Mouse (Mus musculus) bone marrow macrophage, adult 2 months (primary cell): ENCODE results near the gene Zfp408. TPM values are rescaled to one million over a fixed set of nuclear protein-coding genes. Genes with fewer than 3 reads are reported as not detected.

Experiments used
- H3K27ac ChIP-seq: 2 replicates; pipeline ENCODE4 v1.5.1; 2012; ENCODE audit warnings: low read depth, low read length; ENCODE audit not compliant: insufficient read depth
- H3K4me1 ChIP-seq: 2 replicates; pipeline ENCODE4 v1.6.1; 2012; ENCODE audit warnings: low read length; ENCODE audit not compliant: control insufficient read depth, insufficient read depth
- H3K4me3 ChIP-seq: 2 replicates; pipeline ENCODE4 v1.5.1; 2012; ENCODE audit warnings: mild to moderate bottlenecking, low read length, moderate library complexity; ENCODE audit not compliant: insufficient read depth
- CTCF ChIP-seq: IDR thresholded peaks from 2 replicates; pipeline ENCODE4 v1.5.1; 2012; ENCODE audit warnings: low read depth, mild to moderate bottlenecking, low read length, moderate library complexity
- POLR2A ChIP-seq: IDR thresholded peaks from 2 replicates; pipeline ENCODE4 v1.6.1; 2012; ENCODE audit warnings: mild to moderate bottlenecking, low read depth, low read length, borderline replicate concordance
- polyA plus RNA-seq: library from polyadenylated mRNA; stranded (reverse); fragments of >200 nt; gene quantifications from 2 replicates; pipeline ENCODE4 v1.2.4, GENCODE M21; 2012; ENCODE audit not compliant: missing spikeins, insufficient read depth, insufficient read length

The Zfp408 gene
- polyA plus RNA-seq, 1 experiment = 12.5 TPM

DNA sequence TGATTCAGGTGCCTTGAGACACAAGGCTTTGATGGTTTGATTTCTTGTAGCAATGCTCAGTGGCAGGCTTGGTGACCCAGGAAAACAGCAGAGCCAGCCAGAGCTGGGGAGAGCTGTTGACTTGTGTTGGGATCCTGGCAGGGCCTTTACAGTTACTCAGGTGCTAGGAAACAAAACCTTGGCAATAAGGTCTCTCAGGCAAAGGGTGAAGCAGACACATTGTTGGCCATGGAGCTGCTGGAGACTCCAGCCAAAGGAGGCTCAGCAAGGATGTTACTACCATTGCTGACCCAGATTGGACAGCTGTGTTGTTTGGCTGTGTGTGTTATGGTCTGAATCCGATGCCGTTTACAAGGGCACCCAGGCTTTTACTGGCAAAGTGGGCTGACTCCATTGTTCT, 24.0 kb upstream of the Zfp408 start:
- Histone ChIP-seq H3K4me1 (peaks cover 9% of the 10 kb centered on the region), H3K4me3 (no peak overlapping the region), H3K27ac (no peak overlapping the region)
- no peak for TF ChIP-seq CTCF
- TF ChIP-seq POLR2A = no peak

DNA sequence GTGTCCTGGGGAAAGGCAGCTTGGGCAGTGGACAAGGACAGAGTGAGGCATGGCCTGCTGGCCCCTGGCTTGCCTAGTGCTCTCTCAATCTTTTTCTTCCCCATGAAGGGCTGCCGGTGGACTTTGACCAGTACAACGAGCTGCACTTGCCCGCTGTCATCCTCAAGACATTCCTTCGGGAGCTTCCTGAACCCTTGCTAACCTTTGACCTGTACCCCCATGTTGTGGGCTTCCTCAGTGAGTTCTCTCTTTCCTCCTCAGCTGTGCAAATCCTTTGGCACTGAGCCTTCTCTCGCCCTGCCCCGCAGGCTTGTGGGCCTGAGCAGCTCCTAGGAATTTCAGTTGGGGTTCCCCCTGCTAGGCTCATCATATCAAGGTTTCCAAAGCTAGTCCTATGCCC, 20.4 kb upstream of the Zfp408 start:
- Histone ChIP-seq H3K27ac (no peak overlapping the region), H3K4me1 (no peaks in the 10 kb centered on the region), H3K4me3 (no peak overlapping the region)
- TF ChIP-seq CTCF (no peak), POLR2A (no peak)

DNA sequence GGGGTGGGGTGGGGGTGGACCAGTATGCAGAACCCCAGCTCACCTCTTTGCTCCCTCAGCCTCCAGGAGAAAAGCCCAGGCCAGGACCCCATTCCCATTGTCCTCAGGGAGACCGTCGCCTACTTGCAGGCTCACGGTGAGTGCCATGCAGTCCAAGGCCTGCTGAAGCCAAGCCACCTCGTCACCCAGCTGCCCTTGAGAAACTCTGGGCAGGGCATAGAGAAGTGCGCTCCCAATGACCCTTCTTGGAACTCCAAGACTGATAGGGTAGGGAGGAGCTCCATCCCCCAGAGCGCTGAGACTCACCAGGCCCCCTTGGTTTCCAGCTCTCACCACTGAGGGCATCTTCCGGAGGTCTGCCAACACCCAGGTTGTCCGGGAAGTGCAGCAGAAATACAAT, 19.7 kb upstream of the Zfp408 start:
- TF ChIP-seq CTCF = no peak
- no peak for TF ChIP-seq POLR2A
- Histone ChIP-seq H3K4me1 (no peaks in the 10 kb centered on the region), H3K4me3 (no peak overlapping the region), H3K27ac (no peak overlapping the region)

DNA sequence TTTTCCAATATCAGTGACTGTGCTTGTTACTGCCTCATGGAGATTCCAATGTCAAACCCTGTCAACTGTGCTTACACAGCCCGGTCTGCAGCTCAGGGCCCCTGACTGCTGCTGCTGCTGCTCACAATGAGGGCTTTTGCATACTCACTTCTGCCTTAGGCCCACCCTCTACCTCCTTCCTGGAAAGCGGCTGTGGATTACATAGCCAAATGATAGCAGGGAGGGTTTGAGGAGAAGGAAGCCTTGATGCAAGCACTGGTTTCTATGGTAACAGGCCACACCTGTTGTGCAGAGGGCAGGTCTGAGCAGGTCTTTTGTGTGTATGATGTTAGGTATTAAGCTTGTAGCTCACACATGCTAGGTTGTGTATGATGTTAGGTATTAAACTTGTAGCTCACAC, 18.2 kb upstream of the Zfp408 start:
- Histone ChIP-seq H3K4me1 (no peaks in the 10 kb centered on the region), H3K27ac (no peak overlapping the region), H3K4me3 (no peak overlapping the region)
- no peak for TF ChIP-seq POLR2A
- no peak for TF ChIP-seq CTCF

DNA sequence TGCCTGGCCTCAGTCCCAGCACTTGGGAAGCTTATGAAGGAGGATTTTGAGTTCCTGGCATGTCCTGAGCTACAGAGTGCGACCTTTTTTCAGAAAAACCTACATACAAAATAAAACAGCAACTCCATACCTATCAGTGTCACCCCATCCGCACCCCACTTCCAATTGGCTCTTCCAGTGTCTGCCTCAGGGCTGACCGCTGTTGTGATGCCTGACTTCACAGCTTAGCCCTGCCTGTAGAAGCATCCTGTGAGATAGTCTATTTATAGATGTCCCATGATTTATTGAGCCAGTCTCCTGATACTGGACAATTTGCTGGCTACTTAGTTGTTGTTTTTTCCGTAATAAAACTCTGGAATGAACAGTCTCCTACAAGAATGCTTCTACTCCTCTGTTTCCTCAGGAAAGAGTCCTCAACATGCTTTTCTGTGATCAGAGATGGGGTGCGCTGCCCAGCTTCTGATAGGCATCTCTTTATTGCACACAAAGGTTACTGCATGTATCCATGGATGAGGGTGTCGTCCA, 16.9 kb upstream of the Zfp408 start:
- no peak overlapping the region for H3K27ac ChIP-seq
- no peaks in the 10 kb centered on the region for H3K4me1 ChIP-seq
- TF ChIP-seq CTCF = no peak
- no peak for TF ChIP-seq POLR2A
- H3K4me3 ChIP-seq = no peak overlapping the region

DNA sequence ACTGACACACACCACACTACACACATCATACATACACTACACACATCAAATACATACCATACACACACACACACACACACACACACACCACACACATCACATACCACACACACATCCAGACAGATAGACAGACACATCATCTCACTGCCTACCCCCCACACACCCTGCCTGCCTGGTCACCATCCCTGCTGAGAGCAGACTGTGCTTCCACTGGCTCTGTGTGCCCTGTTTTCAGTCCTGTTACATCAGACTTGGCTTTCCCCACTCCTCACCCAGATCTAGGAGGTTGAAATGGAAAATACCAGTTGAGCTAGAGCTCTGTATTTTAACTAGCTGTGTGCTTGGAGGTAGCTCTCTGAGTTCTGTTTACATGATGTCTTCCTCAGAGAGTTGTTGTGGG, 15.2 kb upstream of the Zfp408 start:
- H3K27ac ChIP-seq = no peak overlapping the region
- TF ChIP-seq CTCF = no peak
- TF ChIP-seq POLR2A = no peak
- no peak overlapping the region for H3K4me3 ChIP-seq
- H3K4me1 ChIP-seq = 0 out of 2 replicates have a peak, but pooled peaks cover 5% of the 10 kb centered on the region

DNA sequence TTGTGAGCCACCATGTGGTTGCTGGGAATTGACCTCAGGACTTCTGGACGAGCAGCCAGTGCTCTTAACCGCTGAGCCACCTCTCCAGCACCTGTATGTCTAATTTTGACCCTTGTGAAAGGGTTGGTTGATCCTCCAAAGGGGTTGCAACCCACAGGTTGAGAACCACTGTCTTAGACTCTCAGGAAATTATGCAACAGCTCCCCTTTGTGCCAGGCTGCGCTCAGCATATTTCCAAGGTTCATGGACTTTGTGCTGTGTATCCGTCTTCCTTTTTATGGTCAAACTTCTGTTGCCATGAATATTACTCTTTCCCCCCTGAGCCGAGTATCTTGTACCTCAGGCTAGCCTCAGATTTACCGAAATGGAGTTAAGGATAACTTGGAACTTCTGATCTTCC, 11.4 kb upstream of the Zfp408 start:
- Histone ChIP-seq H3K27ac (no peak overlapping the region), H3K4me1 (0 out of 2 replicates have a peak, but pooled peaks cover 5% of the 10 kb centered on the region), H3K4me3 (no peak overlapping the region)
- no peak for TF ChIP-seq CTCF
- TF ChIP-seq POLR2A = no peak

DNA sequence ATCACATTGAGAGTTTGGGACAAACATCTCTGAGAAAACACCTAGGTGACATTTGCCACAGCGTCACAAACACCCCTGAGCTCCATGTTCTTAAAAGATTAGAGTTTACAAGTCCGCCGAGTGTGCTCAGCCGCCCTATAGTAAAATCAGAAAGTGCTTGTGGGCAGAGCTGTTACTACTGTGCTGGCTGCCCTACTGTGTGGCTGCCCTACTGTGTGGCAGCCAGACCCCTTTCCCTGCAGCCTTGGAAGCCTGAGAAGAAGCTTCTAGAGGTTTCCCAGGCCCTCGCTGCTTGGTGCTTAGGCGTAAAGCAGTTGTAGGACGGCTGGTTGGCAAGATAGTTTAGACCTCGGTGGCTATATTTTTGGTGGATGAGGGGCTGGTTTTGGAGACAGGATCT, 10.1 kb upstream of the Zfp408 start:
- TF ChIP-seq CTCF = no peak
- no peak for TF ChIP-seq POLR2A
- no peak overlapping the region for H3K27ac ChIP-seq
- H3K4me3 ChIP-seq = no peak overlapping the region
- 0 out of 2 replicates have a peak, but pooled peaks cover 5% of the 10 kb centered on the region for H3K4me1 ChIP-seq

DNA sequence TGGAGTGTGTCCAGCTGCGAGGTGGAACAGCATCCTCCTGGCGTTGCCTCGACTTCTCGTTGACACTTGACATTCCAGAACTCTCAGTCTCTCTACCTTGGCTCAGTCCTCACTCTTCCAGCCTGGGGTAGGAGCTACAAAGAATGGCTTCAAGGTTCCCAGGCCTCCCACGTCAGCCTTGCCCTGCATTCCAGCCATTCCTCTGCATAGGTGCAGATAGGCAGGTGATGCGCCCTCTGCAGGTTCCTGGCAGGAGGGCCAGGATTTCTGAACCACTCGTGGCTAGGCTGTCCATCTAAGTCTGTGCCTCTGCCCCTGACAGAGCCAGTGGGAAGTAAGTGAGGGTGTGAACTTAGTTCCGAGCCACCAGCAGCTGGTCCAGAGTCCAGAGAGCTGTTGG, 7.2 kb upstream of the Zfp408 start:
- Histone ChIP-seq H3K4me3 (no peak overlapping the region), H3K4me1 (peaks cover 7% of the 10 kb centered on the region; the same call in 1 of the 2 replicates), H3K27ac (no peak overlapping the region)
- TF ChIP-seq POLR2A (no peak), CTCF (no peak)

DNA sequence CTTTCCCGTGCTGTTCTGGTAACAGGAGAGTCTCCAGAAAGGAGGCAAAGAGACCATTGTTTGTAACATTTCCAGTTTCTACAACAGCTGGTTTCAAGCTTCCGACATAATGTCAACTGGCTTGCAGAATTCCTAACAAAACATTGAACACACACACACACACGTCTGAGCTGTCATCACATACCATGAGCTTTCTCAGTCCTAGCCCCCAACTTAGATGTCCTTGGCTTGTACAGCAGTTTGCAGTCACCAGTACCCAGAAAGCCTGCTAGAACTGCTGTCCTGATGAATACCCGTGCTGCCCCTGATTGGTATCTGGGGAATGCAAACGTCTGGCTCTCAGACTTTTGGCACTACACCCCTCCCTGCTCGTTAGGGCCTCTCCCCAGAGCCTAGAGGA, 6.2 kb upstream of the Zfp408 start:
- TF ChIP-seq CTCF (no peak), POLR2A (no peak)
- H3K27ac ChIP-seq = no peak overlapping the region
- peaks cover 5% of the 10 kb centered on the region; the same call in 1 of the 2 replicates for H3K4me1 ChIP-seq
- no peak overlapping the region for H3K4me3 ChIP-seq

DNA sequence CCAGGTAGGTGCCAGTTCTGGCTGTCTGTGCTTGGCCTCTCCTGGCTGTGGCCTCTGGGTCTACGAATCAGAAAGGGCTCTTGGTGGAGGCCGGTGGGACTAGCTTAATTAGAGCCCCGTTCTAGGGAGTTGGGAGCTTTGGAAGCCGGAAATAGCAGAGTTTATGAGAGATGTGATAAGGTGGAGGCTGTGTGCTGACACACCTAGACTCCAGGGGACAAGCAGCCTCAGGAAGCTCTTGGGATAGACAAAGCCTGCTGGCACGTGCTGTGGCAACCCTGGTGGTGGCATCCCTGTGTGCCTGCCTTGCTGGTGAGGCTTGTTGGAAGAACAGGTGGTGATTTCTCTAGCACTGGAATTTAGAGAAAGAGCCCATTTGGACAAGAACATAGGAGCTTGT, 5.8 kb upstream of the Zfp408 start:
- TF ChIP-seq POLR2A (no peak), CTCF (no peak)
- Histone ChIP-seq H3K4me1 (peaks cover 4% of the 10 kb centered on the region; the same call in 1 of the 2 replicates), H3K4me3 (no peak overlapping the region), H3K27ac (no peak overlapping the region)
